Mouse (Mus musculus) CD4-positive helper T cell, adult 2 months (primary cell): Measurements from ENCODE around the gene Arhgef9.

Experiments used
- DNase-seq: peaks from one replicate; pipeline ENCODE4 v3.0.0-alpha.2; 2012; ENCODE audit warnings: low read depth, missing footprints, low spot score

Arhgef9 gene

DNA sequence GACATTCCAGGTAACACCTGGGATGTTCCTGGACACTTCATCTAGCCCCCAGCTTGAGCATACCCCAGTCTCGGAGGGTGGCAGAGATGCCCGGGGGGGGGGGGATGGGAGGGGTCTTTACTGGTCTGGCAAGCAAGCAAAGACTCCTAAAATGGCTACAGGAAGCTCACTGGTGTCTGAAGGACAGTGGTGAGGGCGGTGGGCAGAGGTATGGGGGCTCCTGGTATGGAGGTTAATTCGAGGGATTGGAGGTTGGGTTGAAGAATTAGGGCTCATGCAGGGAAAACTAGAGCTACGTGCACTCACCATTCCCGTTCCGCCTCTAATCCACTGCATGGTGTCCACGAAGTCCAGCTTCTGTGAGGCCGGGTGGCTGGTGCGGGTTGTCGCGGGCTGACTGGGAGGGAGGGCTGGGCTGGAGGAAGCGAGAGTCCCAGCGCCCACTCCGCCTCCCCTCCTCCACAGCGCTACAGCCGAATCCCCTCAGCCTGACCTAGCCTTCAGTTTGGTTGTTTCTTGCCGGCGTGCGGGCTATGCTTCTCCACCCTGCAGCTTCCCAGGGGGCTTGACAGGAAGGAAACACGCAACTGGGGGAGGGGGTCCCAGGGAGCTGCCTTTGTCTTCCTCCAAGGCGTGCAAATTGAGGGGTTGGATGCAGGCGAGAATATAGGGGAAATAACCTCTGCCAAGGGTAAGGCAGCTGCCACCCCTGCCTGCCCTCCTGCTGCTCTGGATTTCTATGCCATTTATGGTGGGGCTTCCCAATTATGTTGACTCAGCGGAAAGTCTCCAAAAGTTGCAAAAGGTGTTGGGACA is at the start of gene Arhgef9:
Arhgef9 (minus strand) TSS at position 753 of the 816 bp plus-strand sequence.
- DNase-seq, result no peak

- DNase-seq, result no peak
Measured at GRCm38 (mm10) chrX:95238896-95239295, 42.2 kb upstream of the Arhgef9 start.

- no peak for DNase-seq
Measured at GRCm38 (mm10) chrX:95195363-95196103, 1.1 kb downstream of the Arhgef9 start.

DNA sequence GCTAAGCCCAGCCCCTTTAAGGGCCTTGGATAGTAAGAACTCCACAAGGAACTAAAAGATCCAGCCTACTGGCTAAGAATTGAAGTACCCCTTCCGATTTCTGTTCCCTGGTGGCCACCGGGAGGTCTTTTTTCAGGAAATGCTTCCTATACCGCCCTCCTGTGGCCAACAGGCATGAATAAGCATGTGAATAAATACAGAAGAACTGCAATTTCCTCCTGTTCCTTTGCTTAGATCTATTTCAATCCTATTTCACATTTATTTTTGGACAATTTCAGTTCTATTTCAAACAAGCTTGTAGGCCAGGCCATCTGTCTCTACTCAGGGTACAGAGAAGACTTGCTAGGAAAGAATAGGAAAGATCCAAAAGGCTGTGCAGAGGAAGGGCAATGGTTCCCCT is 20.7 kb downstream of the Arhgef9 start:
- DNase-seq, result peak; percentile 34

- DNase-seq, result peak; percentile 90
Measured at GRCm38 (mm10) chrX:95166317-95166716, 30.3 kb downstream of the Arhgef9 start.

DNA sequence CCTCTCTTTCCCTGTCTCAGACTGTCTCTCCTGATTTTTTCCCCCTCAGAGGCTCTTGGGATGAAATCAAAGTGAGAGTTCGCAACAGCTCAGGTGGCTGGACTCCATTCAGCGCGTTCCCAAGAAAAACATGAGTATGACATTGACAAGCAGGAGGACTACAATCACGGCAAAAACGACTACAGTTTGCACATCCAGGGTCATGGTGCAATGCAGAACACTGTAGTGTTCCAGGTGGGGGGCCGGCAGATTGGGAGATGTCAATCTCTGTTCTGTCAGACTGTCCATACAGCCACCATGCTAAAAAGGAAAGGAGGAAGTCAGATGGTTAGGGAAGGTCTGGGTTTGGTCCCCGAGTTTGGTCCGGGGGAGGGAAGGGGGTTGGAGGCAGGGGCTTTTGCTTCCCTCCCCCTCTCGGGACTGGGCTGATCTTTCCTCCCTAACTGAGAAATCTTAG is 31.0 kb downstream of the Arhgef9 start:
- DNase-seq, result no peak

GRCm38 (mm10) chrX:95164140-95164539 is 32.5 kb downstream of the Arhgef9 start:
- peak; percentile 57 for DNase-seq

DNA sequence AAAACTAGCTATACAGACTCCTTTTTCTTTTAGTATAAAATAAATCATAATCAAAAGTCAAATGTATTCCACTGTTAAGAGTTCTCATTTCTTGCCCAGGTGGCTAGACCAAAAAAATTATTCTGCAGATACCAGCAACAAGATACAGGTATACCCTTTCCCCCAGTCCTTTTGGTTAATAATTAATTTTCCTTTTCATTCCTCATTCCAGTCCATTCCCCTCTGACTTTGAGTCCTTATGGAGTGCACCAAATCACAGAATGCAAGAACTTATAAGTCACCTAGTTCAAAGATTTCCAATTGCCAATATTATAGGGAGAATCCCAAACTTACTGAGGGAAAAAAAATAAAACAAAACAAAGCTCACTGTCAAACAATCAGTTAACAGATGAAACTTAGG is 33.2 kb downstream of the Arhgef9 start:
- no peak for DNase-seq

- DNase-seq, result no peak
Measured at GRCm38 (mm10) chrX:95156833-95157386, 39.7 kb downstream of the Arhgef9 start.

DNA sequence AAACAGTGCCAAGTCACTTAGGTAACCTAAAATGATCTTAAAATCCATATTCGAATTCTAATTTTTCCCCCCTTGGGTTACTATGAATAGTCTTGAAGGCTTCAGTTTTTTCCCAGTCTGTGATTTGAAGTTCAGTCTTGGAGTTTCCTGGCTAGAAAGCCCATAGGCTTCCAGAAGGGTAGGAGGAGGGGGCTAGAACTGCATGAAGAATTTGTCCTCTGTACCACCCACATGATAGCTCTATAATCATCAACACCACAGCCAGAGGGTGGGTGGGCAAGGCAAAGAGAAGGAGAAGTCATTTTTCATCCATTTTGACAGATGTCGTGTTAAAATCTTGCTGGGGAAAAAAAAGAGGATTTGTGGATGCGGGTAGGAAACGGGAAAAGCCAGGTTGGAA is 58.0 kb downstream of the Arhgef9 start:
- DNase-seq, result no peak

DNA sequence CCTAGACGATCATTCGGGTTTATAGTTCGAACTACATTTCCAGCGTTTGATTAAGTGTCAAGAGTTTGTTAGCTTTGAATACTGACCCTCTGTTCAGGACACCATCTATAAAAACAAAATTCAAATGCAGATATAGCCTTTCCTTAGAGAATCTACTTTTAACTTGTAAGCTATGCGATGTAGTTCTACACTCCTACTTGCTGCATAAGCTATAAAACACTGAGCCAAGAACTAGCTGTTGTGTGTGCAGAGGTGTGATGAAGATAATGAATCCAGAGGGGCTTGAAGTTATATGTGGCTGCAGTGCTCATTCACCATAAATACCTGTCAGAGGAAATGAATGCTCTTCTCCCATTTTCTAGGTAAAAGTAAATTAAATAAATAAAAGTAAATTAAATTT is 63.2 kb downstream of the Arhgef9 start:
- DNase-seq, result no peak

GRCm38 (mm10) chrX:95132996-95133395 is 63.7 kb downstream of the Arhgef9 start:
- DNase-seq, result no peak

- DNase-seq, result no peak
Measured at GRCm38 (mm10) chrX:95131783-95132182, 64.9 kb downstream of the Arhgef9 start.

DNA sequence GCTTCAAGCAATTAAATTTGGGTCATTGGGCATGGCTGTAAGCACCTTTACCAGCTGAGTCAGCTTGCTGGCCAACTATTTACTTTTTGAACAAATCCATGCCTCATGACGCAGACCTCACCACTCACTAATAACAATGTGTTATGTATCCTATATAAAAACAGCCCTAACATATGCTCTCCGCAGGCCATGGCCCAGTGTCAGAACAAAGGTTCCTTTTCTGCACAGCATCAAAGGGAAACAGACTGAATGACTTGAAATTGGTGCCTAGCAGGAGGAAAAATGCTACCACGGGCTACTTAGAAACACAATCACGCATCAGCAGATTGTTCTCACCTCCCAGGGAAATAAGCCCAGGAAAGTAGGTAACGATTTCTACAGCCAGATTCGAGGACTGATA is 73.2 kb downstream of the Arhgef9 start:
- DNase-seq, result no peak

DNA sequence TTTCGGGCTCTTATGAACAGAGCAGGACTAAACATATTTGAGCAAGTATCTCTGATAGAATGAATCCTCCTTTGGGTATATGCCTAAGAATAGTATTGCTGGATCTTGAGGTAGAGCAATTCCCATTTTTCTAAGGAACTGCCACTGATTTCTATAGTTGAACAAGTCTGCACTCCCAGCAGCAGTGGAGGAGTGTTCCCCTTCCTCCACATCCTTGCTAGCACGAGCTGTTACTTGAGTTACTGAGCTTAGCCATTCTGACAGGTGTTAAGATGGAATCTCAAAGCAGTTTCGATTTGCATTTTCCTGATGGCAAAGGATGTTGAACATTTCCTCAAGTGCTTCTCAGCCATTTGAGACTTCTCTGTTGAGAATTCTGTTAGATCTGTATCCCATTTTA is 92.3 kb downstream of the Arhgef9 start:
- DNase-seq, result no peak

DNA sequence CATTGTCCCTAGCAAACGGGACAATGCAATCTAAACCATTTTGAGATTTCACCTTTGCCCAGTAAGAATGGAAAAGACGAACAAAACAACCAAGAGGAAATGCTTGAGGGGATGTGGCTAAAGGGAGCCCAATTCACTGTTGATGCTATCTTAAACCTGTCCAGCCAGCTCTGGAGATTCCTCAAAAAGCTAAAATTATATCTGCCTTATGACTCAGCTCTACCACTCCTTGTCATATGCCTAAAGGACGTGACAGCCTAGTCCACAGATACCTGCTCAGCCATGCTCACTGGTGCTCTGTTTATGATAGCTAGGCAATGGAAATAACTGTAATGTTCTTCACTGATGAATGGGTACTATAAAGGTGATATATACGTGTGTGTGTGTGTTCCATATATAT is 109.0 kb downstream of the Arhgef9 start:
- DNase-seq, result no peak

- DNase-seq, result peak; percentile 34
Measured at GRCm38 (mm10) chrX:95077013-95077699, 119.5 kb downstream of the Arhgef9 start.

GRCm38 (mm10) chrX:95027907-95028306 is 168.7 kb downstream of the Arhgef9 start:
- no peak for DNase-seq

GRCm38 (mm10) chrX:95026361-95026892 is 170.2 kb downstream of the Arhgef9 start, which contains the start of gene Spin4:
Gene Spin4 (minus strand): TSS chrX:95026682.
- peak; percentile 18 for DNase-seq

GRCm38 (mm10) chrX:95025779-95026360 is 170.8 kb downstream of the Arhgef9 start:
- DNase-seq, result peak; percentile 3

DNA sequence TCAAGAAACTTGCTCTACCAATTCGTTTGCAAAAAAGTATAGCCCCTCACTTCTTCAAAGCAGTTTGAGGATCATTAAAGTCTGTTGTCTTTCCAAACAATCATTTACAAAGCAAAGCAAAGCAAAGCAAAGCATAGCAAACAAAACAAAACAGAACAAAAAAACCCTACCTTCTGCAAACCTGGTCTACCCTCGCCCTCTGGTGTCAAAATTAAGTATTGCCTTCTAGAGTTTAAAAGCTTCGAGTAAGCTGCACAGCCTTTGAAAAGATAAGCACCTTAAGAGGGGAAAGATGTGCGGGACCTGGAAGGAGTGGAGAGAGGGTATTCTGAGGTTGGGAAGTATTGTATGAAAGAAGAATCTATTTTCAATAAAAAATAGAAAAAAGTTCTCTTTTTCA is 184.6 kb downstream of the Arhgef9 start:
- DNase-seq, result peak; percentile 34
